21 mouse cellular contexts compared by ENCODE assay signal in the genomic region with DNA sequence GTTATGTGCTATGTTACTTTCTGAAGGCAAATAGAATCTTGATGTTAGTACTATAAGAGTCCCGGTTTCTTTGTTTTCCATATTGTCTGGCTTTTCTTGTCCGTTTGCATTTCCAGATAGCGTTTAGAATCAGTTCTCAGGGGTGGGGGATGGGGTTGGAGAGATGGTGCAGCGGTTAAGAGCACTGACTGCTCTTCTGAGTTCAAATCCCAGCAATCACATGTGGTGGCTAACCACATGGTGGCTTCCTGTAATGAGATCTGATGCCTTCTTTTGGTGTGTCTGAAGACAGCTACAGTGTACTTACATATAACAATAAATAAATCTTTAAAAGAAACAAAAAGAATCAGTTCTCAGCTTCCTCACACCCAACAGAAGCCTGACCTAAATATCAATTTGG.
"Had no signal": no experiment of that assay in that cellular context is flagged by ENCODE, and none has a peak within 500 bp of the region (broad histone marks: within the 10 kb centered on the region; RNA-seq: fewer than 3 reads in every experiment).

No protein-coding gene starts in this region.

- DNase-seq: kidney, adult 18-20 months; kidney, adult 9 months; kidney, postnatal 14 days; kidney, postnatal 4 days; left cerebral cortex, postnatal 4 days; liver, postnatal 0 days; lung, embryonic 14.5 days; retina, postnatal 1 day; right cerebral cortex, postnatal 25 days; spleen, adult 18-20 months had no signal

- H3K4me1 ChIP-seq: limb, embryonic 12.5 days; limb, embryonic 15.5 days had no signal

- H3K9ac ChIP-seq: limb, embryonic 12.5 days; limb, embryonic 15.5 days; liver, embryonic 14.5 days; liver, postnatal 0 days; lung, embryonic 14.5 days; midbrain, embryonic 12.5 days; midbrain, embryonic 15.5 days; neural tube, embryonic 13.5 days had no signal

- H3K27me3 ChIP-seq: limb, embryonic 12.5 days; limb, embryonic 15.5 days; midbrain, embryonic 15.5 days; neural tube, embryonic 13.5 days had no signal

- H3K36me3 ChIP-seq: limb, embryonic 12.5 days; limb, embryonic 15.5 days; midbrain, embryonic 12.5 days; midbrain, embryonic 15.5 days; neural tube, embryonic 13.5 days had no signal

- ATAC-seq: intestine, embryonic 16.5 days; liver, postnatal 0 days; lung, postnatal 0 days; midbrain, embryonic 15.5 days had no signal

- H3K4me2 ChIP-seq: limb, embryonic 12.5 days; limb, embryonic 15.5 days; liver, embryonic 11.5 days; lung, embryonic 14.5 days; midbrain, embryonic 12.5 days; midbrain, embryonic 15.5 days; neural tube, embryonic 13.5 days had no signal

- H3K4me3 ChIP-seq: limb, embryonic 12.5 days; limb, embryonic 15.5 days; midbrain, embryonic 12.5 days; midbrain, embryonic 15.5 days; neural tube, embryonic 13.5 days had no signal

- H3K9me3 ChIP-seq: limb, embryonic 12.5 days; limb, embryonic 15.5 days; midbrain, embryonic 12.5 days; midbrain, embryonic 15.5 days; neural tube, embryonic 13.5 days had no signal

- H3K27ac ChIP-seq: limb, embryonic 12.5 days; limb, embryonic 15.5 days; liver, embryonic 14.5 days; macrophage; midbrain, embryonic 12.5 days; midbrain, embryonic 15.5 days; neural tube, embryonic 13.5 days; stomach, postnatal 0 days had no signal
